Mouse (Mus musculus) forebrain, embryonic 13.5 days (tissue): Measurements from ENCODE around the gene Wscd2. TPM values are rescaled to one million over a fixed set of nuclear protein-coding genes. Genes with fewer than 3 reads are reported as not detected.

Experiments
- ATAC-seq: fragments of 200-750 bp; cut with Nextera tagmentation; 2 replicates; pipeline ENCODE4 v1.8.0; 2017
- H3K27ac ChIP-seq: fragments of 300-500 bp; sonication (generic); 2 replicates; pipeline ENCODE4 v1.5.1; 2015; ENCODE audit warnings: inconsistent platforms, mild to moderate bottlenecking, moderate library complexity
- H3K27me3 ChIP-seq: fragments of 300-500 bp; sonication (generic); 2 replicates; pipeline ENCODE4 v1.6.1; 2015; ENCODE audit warnings: mild to moderate bottlenecking, inconsistent platforms
- H3K36me3 ChIP-seq: fragments of 300-500 bp; sonication (generic); 2 replicates; pipeline ENCODE4 v1.6.1; 2015; ENCODE audit warnings: mild to moderate bottlenecking, inconsistent platforms; ENCODE audit not compliant: poor library complexity, severe bottlenecking
- H3K4me1 ChIP-seq: fragments of 300-500 bp; sonication (generic); 2 replicates; pipeline ENCODE4 v1.6.1; 2015; ENCODE audit warnings: inconsistent platforms
- H3K4me2 ChIP-seq: fragments of 300-500 bp; sonication (generic); 2 replicates; pipeline ENCODE4 v1.6.1; 2015; ENCODE audit warnings: inconsistent platforms, mild to moderate bottlenecking, moderate library complexity
- H3K4me3 ChIP-seq: fragments of 300-500 bp; sonication (generic); 2 replicates; pipeline ENCODE4 v1.5.1; 2015; ENCODE audit warnings: mild to moderate bottlenecking, inconsistent platforms
- H3K9ac ChIP-seq: fragments of 300-500 bp; sonication (generic); 2 replicates; pipeline ENCODE4 v1.6.1; 2015; ENCODE audit warnings: mild to moderate bottlenecking, inconsistent platforms
- H3K9me3 ChIP-seq: fragments of 300-500 bp; sonication (generic); replicated peaks from 2 replicates; pipeline ENCODE4 v1.6.1; 2016; ENCODE audit warnings: inconsistent platforms
- WGBS: fragments of 180-500 bp; shearing (Covaris S2); methylation state at CpG from one replicate; pipeline ENCODE4 v1.1.7; 2015; 5-methylcytosine and 5-hydroxymethylcytosine counted together
- polyA plus RNA-seq: library from polyadenylated mRNA; unstranded; fragments of >200 nt; fragmentation: Nextera tagmentation; extraction: Ambion mirVana; gene quantifications from 2 replicates; pipeline ENCODE4 v1.2.1, GENCODE M21; 2015

Gene Wscd2
- polyA plus RNA-seq, 1 experiment from 2014 or later, result 4.7 TPM

DNA sequence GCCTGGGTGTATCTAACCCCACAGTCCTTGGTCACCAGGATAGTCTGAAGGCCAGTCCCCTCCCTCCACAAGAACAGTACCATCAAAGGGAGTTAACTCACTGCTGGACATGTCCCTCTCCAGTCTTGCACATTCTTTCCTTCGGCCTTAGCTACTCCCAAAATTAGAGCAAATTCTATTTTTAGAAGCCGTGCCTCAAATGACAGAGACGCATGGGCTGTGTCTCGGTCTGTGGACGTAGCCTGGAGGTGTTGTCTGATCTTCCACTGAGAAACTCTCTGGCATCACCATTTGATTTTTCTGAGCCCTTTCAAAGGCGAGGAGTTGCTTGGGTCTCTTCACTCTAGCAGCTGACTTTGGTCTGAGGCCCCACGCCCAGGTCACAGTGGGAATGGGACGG lies 2.3 kb upstream of the Wscd2 start:
- no peak for ATAC-seq
- no peaks in the 10 kb centered on the region for H3K36me3 ChIP-seq
- H3K9me3 ChIP-seq, result no peaks in the 10 kb centered on the region
- H3K4me1 ChIP-seq, result peaks cover 26% of the 10 kb centered on the region
- H3K27me3 ChIP-seq, result peaks cover 22% of the 10 kb centered on the region; the same call in 1 of the 2 replicates
- no peak overlapping the region for H3K9ac ChIP-seq
- H3K27ac ChIP-seq, result no peak overlapping the region
- H3K4me3 ChIP-seq, result no peak overlapping the region
- H3K4me2 ChIP-seq, result no peak overlapping the region
- WGBS, result 81% methylated on average over 8 of the region's 8 CpGs

DNA sequence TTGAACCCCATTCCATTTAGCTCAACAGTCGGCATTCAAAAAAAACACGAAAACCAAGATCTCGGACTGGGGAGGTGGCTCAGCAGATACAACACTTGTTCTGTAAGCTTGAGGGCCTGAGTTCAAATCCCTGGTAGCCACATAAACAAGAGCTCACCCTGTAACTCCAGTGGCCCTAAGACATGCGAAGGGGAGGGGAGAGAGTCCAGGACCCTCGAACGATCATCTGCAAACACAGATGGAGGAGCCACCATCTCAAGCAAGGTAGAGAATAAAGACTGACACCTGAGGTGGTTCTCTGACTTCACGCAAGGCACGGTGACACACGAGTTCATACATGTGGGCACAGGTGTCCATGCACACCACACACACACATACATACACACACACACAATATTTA lies 516 bp upstream of the Wscd2 start:
- H3K27ac ChIP-seq, result no peak overlapping the region
- no peak overlapping the region for H3K4me3 ChIP-seq
- no peaks in the 10 kb centered on the region for H3K9me3 ChIP-seq
- WGBS, result 92% methylated on average over 9 of the region's 9 CpGs
- H3K9ac ChIP-seq, result no peak overlapping the region
- no peaks in the 10 kb centered on the region for H3K36me3 ChIP-seq
- H3K4me2 ChIP-seq, result no peak overlapping the region
- H3K27me3 ChIP-seq, result peaks cover 25% of the 10 kb centered on the region; the same call in 1 of the 2 replicates
- peaks cover 43% of the 10 kb centered on the region for H3K4me1 ChIP-seq
- no peak for ATAC-seq

DNA sequence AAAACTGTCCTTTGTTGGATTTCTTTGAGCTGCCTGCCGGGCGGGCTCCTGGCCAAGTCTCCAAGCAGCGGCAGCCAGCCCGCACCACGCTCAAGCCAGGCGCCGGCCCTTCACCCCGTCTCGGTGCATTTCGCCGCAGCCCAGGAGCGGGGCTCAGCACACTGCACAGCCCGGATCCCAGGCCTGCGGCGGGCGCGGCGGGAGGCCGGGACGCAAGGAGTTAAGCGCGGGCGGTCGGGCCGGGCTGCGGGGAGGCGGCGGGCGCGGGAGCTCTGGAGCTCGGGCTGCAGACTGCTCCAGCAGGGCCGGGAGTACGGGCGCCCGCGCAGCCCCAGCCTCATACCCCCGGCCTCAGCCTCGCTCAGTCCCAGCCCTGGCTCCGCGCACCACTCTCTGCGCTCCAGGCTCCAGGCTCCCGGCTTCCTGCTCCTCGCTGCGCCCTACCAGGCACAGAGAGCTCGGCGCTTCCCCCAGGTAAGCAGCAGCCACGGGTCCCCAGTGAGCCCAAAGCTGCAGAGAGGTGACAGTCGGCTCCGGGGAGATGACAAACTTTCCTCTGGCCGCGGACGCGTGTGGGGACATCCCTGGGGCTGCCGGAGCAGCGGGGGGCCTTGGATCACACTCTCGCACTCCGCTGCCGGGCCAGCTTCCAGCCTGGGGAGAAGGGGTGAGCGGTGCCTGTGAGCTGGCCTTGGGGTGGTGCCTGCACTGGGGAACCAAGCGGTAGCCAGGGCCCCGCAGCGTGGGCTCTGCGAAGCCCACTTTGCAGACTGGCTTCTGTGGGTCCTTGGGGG lies 531 bp downstream of the Wscd2 start:
- Histone ChIP-seq H3K36me3 (no peaks in the 10 kb centered on the region), H3K4me3 (peak overlapping the region; percentile 59), H3K27me3 (peaks cover 25% of the 10 kb centered on the region; the same call in 1 of the 2 replicates), H3K27ac (peak overlapping the region; percentile 72), H3K4me1 (peaks cover 43% of the 10 kb centered on the region), H3K9ac (peak overlapping the region; percentile 90), H3K4me2 (peak overlapping the region; percentile 93), H3K9me3 (no peaks in the 10 kb centered on the region)
- under 1% methylated on average over 61 of the region's 63 CpGs for WGBS
- peak; percentile 90 for ATAC-seq

DNA sequence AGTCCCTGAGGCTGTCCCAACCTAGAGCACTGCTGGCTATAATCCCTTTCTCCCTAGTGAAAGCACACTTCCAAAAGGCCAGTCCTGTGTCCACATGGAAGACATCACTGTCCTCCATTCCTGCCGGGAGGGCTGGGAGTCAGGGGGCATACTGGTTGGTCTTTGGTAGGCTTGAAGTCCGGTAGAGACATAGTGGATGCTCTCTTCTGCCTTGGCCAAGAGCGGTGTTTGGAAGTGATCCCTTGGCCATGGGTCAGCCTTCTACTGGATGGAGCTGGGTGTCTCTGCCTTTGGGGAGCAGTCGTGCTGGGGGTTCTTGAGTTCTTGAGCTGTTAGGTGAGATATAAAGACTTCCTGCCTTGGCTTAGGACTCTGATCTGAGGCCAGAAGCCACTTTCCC lies 1.4 kb downstream of the Wscd2 start:
- H3K4me1 ChIP-seq, result peaks cover 43% of the 10 kb centered on the region
- H3K27me3 ChIP-seq, result peaks cover 25% of the 10 kb centered on the region; the same call in 1 of the 2 replicates
- H3K36me3 ChIP-seq, result no peaks in the 10 kb centered on the region
- no peaks in the 10 kb centered on the region for H3K9me3 ChIP-seq
- H3K9ac ChIP-seq, result peak overlapping the region; percentile 90
- WGBS, result 69% methylated on average over 4 of the region's 4 CpGs
- peak overlapping the region; percentile 93 for H3K4me2 ChIP-seq
- peak overlapping the region; percentile 59 for H3K4me3 ChIP-seq
- no peak overlapping the region for H3K27ac ChIP-seq
- no peak for ATAC-seq

GRCm38 (mm10) chr5:113491988-113492387 lies 1.9 kb downstream of the Wscd2 start:
- peaks cover 44% of the 10 kb centered on the region for H3K4me1 ChIP-seq
- peaks cover 25% of the 10 kb centered on the region; the same call in 1 of the 2 replicates for H3K27me3 ChIP-seq
- no peaks in the 10 kb centered on the region for H3K36me3 ChIP-seq
- 0 out of 2 replicates have a peak overlapping the region, but pooled peaks have one; percentile 70 for H3K27ac ChIP-seq
- no peak overlapping the region for H3K9ac ChIP-seq
- 90% methylated on average over 3 of the region's 3 CpGs for WGBS
- peak overlapping the region; percentile 59 for H3K4me3 ChIP-seq
- no peaks in the 10 kb centered on the region for H3K9me3 ChIP-seq
- peak overlapping the region; percentile 93 for H3K4me2 ChIP-seq
- no peak for ATAC-seq

- Histone ChIP-seq H3K27me3 (peaks cover 25% of the 10 kb centered on the region; the same call in 1 of the 2 replicates), H3K9ac (peak overlapping the region; percentile 45), H3K4me3 (peak overlapping the region; percentile 13; the same call in 1 of the 2 replicates), H3K36me3 (no peaks in the 10 kb centered on the region), H3K9me3 (no peaks in the 10 kb centered on the region), H3K27ac (peak overlapping the region; percentile 70), H3K4me1 (peaks cover 46% of the 10 kb centered on the region), H3K4me2 (peak overlapping the region; percentile 93)
- 7% methylated on average over 7 of the region's 7 CpGs for WGBS
- peak; percentile 25; the same call in 1 of the 2 replicates for ATAC-seq
Measured at GRCm38 (mm10) chr5:113492417-113493035, 2.4 kb downstream of the Wscd2 start.

DNA sequence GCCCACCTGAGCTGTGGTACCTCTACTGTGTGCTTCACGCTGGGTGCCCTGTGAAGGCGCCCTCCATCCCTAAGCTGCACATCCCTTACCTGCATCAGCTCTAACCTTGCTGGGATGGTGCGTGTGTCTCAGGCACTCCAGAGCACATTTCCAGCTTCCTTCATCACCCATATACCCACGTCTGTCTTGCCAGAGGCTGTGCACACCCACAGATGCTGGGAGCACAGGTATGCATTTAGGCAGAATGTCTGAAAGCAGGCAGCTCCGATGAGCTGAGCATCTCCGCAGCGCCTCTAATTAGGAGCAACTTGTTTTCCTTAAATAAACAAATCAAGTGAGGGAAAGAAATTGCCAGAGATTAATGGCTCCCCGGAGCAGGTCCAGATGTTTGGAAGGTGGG lies 3.9 kb downstream of the Wscd2 start:
- Histone ChIP-seq H3K9ac (no peak overlapping the region), H3K27me3 (peaks cover 16% of the 10 kb centered on the region; the same call in 1 of the 2 replicates), H3K27ac (no peak overlapping the region), H3K4me2 (peak overlapping the region; percentile 93; the same call in 1 of the 2 replicates), H3K36me3 (no peaks in the 10 kb centered on the region), H3K9me3 (no peaks in the 10 kb centered on the region), H3K4me1 (peaks cover 46% of the 10 kb centered on the region), H3K4me3 (no peak overlapping the region)
- 72% methylated on average over 8 of the region's 8 CpGs for WGBS
- no peak for ATAC-seq

- ATAC-seq, result no peak
Measured at GRCm38 (mm10) chr5:113496926-113497325, 6.8 kb downstream of the Wscd2 start.

GRCm38 (mm10) chr5:113499421-113499820 lies 9.3 kb downstream of the Wscd2 start:
- Histone ChIP-seq H3K9me3 (no peaks in the 10 kb centered on the region), H3K27me3 (no peaks in the 10 kb centered on the region), H3K27ac (no peak overlapping the region), H3K4me2 (no peak overlapping the region), H3K36me3 (no peaks in the 10 kb centered on the region), H3K9ac (no peak overlapping the region), H3K4me1 (peaks cover 24% of the 10 kb centered on the region), H3K4me3 (no peak overlapping the region)
- no peak for ATAC-seq
- 92% methylated on average over 11 of the region's 11 CpGs for WGBS

More at GRCm38 (mm10) chr5:113496926-113497325, 6.8 kb downstream of the Wscd2 start:
- WGBS, result 58% methylated on average over 3 of the region's 3 CpGs
- H3K27me3 ChIP-seq, result peaks cover 7% of the 10 kb centered on the region; the same call in 1 of the 2 replicates
- no peaks in the 10 kb centered on the region for H3K9me3 ChIP-seq
- peaks cover 30% of the 10 kb centered on the region for H3K4me1 ChIP-seq
- H3K4me2 ChIP-seq, result no peak overlapping the region
- no peak overlapping the region for H3K9ac ChIP-seq
- H3K36me3 ChIP-seq, result no peaks in the 10 kb centered on the region
- H3K27ac ChIP-seq, result no peak overlapping the region
- no peak overlapping the region for H3K4me3 ChIP-seq

DNA sequence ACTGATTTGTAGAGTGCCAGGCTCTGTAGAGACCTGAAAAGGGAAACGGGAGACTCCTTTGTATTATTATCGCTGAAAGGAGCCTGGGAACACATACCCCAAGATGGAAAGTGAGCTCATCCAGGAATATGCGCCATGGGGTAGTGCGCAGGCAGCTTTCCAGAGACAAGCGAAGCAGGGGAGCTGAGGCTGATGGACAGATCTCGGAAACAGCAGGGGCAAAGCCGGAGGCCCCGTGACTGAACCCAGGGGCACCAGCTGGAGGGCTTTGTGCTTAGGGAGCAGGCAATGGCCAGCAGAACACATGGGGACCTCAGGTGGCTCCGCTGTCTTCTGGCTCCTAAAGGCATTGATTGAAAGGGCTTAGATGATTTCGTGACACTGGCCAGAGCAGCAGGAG lies 13.1 kb downstream of the Wscd2 start:
- Histone ChIP-seq H3K27ac (peak overlapping the region; percentile 71), H3K9me3 (no peaks in the 10 kb centered on the region), H3K9ac (peak overlapping the region; percentile 50), H3K27me3 (no peaks in the 10 kb centered on the region), H3K4me2 (peak overlapping the region; percentile 44), H3K4me1 (peaks cover 31% of the 10 kb centered on the region), H3K36me3 (no peaks in the 10 kb centered on the region), H3K4me3 (no peak overlapping the region)
- peak; percentile 50; the same call in 1 of the 2 replicates for ATAC-seq
- 5% methylated on average over 10 of the region's 10 CpGs for WGBS

GRCm38 (mm10) chr5:113504654-113505053 lies 14.5 kb downstream of the Wscd2 start:
- Histone ChIP-seq H3K27me3 (no peaks in the 10 kb centered on the region), H3K9ac (peak overlapping the region; percentile 26; the same call in 1 of the 2 replicates), H3K4me1 (peaks cover 32% of the 10 kb centered on the region), H3K36me3 (no peaks in the 10 kb centered on the region), H3K4me2 (no peak overlapping the region), H3K27ac (peak overlapping the region; percentile 64), H3K9me3 (no peaks in the 10 kb centered on the region), H3K4me3 (no peak overlapping the region)
- WGBS, result 14% methylated on average over 4 of the region's 4 CpGs
- ATAC-seq, result peak; percentile 53

DNA sequence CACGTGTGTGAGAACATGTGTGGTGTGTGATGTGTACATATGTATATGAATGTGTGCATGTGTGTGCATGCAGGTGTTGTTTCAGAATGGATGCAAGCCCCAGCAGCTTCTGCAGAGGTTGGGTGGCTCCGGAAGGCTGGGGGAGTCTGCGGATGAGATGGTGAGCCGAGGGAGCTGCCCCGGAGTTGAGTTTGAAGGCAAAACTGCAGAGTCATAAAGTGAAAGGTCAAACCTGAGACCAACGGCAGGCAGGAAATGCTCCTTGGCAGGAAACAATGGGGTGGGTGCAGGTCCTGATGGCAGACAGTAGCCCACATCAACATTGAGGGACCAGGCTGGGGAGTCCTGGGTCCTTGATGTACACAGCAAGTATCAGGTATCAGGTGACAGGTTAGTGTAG lies 15.9 kb downstream of the Wscd2 start:
- Histone ChIP-seq H3K4me1 (peaks cover 42% of the 10 kb centered on the region), H3K4me2 (no peak overlapping the region), H3K4me3 (no peak overlapping the region), H3K36me3 (no peaks in the 10 kb centered on the region), H3K9me3 (no peaks in the 10 kb centered on the region), H3K27me3 (no peaks in the 10 kb centered on the region), H3K27ac (no peak overlapping the region), H3K9ac (no peak overlapping the region)
- 83% methylated on average over 6 of the region's 6 CpGs for WGBS
- no peak for ATAC-seq
